Mouse (Mus musculus): ENCODE results near the gene Olfr785.
"Not testable (repeated sequence)": the region's sequence is repeated elsewhere in the genome, so short reads cannot be mapped to it uniquely, and the experiment has no call there.

Olfr785 gene

DNA sequence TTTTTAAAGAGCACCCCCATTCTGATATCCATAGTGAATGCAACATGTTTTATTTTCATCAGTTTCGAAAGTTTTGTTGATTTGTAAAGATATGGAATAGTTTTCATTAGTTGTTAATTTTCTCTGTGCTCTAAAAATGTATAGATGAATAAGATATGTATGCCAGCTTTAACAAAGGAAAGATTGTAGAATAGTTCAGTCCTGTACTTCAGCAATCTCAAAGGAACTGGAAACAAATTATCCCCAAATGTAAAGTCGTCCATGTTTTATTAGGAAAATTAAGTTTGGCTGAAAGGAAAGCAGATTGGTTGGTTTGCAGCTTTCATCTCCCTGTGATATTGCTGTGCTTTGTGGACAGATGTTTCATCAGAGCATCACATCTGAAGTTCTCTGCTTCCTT lies at the start of gene Olfr785:
Gene Olfr785, plus strand, starts transcription at position 301 of the 400 bp plus-strand sequence.
- in situ Hi-C loops (cut with MboI, MseI): no loop called here

DNA sequence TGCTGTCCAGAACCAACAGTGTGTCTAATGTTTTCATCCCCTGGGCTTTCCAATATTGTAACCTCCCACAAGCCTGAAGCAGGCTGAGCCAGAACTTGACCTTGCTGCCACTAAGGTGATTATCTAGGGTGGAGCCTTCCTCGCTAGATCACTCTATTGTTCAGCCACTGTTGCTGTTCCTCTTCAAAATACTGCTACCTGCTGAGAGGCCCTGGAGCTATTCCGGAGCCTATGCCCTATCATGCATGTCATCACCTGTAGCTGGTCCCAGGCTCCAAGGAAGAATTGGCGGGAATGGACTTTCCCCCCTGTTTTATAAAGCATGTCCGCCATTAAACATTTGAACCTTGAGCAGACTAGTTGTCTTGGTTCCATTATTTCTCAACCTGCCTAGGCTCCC lies 48.7 kb upstream of the Olfr785 start:
- in situ Hi-C loops (cut with MboI, MseI): not testable (repeated sequence)

DNA sequence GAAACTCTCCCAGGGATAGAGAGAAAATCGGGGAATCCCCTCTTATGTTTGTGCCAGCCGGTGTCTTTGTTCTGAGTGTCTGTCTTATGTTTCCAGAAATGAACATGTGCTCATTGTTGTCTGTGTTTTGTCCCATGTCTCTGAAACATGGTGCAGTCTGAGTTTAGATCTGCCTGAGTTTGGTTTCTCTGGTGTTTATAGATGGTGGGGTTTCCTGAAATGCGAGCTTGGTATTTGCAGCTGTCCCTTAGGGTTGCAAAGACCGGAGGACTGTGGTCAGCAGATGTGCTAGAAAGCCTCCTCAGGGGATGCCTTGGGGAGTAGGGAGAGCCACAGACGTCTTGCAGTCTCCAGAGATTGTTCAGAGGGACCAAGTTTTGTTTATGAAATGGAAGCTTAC lies 47.9 kb upstream of the Olfr785 start:
- in situ Hi-C loops (cut with MboI, MseI): no loop called here

DNA sequence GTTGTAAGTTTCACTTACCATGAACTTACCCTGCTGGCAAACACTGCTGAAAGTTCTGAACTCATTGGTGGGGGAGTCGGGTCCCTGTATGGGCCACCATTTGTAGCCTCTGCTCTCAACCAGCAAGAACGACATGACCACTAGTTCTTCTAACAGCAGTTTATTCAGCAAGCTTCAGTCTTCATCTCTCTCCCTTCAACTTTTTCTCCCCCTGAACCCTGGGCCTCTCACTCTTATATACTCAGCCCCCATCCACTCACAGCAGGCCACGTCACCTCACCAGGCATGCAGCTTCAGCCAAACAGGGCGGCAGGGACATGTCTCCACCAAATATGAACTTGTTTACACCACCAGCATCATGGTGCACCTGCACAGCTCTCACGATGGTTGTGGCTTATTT lies 31.2 kb upstream of the Olfr785 start:
- in situ Hi-C loops (cut with MboI, MseI): not testable (repeated sequence)

DNA sequence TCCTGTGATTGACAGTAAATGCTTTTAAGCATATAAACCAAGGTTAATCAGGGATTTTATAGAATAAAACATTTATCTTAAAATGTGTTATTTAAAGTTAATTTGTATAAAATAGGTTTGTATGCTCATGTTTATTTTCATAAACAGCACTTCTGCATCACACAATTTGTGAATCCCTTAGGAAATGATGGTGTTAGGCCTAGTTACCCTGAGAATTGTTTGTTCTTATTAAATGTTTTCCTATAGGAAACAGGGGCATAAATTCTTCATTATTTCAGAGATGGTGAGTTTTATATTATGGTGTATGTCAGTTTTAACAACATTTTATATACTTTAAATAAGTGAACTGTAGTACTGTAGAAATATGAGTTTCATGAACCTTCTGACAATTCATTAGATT lies 21.4 kb upstream of the Olfr785 start, which contains the start of gene Olfr784:
Gene Olfr784, plus strand, starts transcription at position 301 of the 400 bp plus-strand sequence.
- in situ Hi-C loops (cut with MboI, MseI): no loop called here

DNA sequence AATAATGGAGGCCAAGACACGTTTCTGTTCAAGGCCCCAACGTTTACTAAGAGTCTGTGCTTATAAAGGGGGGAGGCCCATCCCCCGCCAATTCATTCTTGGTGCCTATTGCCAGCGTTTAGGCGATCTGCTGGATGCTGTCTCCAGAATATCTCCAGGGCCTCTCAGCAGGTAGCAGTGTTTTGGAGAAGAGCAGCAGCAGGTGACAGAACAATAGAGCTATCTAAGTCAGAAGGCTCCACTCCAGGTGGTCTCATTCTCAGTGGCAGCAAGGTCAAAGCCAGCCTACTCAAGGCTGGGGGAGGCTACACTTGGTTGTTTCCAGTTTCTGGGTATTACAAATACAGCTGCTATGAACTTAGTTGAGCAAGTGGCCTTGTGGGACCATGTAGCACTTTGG lies 4.3 kb upstream of the Olfr785 start:
- in situ Hi-C loops (cut with MboI, MseI): no loop called here

DNA sequence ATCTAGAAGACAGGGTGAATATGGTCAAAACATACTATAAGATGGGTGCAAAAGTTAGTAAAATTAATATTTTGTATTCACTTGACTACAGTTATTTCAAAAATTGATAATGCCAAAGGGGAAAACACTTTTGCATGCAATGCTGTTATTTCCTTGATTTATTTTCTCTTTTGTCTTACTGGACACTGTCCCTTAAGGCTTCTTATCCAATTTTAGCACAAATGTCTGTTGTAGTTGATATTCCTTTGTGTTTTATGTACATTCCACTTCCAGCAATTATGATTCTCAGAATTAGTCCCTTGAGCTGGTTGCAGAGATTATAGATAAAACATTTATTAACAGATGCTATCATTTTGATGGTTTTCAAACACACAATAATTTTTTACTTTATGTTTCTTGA lies 21.8 kb downstream of the Olfr785 start, which contains the start of gene Olfr786:
Gene Olfr786, plus strand, starts transcription at position 301 of the 400 bp plus-strand sequence.
- in situ Hi-C loops (cut with MboI, MseI): no loop called here

Data from T-helper 17 cell (primary cell).